Mouse (Mus musculus): ENCODE measurements around the gene Olfr1426. TPM values are rescaled to one million over a fixed set of nuclear protein-coding genes. Genes with fewer than 3 reads are reported as not detected.
"Not testable (repeated sequence)": the region's sequence is repeated elsewhere in the genome, so short reads cannot be mapped to it uniquely, and the experiment has no call there.

Gene Olfr1426
- not detected in 2 replicates for polyA plus RNA-seq (2011; ENCODE audit: insufficient read length, low read depth, missing spikeins)

DNA sequence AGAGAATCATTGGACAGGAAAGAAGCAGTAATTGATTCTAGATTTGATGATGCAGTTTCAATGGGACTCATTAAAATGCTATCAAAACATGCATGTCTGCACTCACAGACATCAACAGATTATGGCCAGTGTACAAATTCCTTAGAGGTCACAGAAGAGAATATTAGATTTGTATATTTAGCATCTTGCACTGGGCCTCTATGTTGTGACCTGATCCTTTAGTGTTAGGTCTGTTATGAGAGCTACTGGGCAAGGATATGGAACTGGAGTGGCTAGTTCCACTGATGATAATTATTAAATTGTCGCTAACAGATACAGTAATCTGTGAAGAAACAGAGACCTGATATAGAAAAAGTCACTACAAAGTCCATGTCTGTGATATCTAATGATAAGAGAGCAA is at the start of gene Olfr1426:
TSS of gene Olfr1426 (minus strand) at position 101 of the 400 bp plus-strand sequence.
- TF ChIP-seq POLR2A (IDR thresholded peaks at IDR 0.05; ENCODE audit: low read depth, low read length) (no peak), CTCF (IDR thresholded peaks at IDR 0.05; ENCODE audit: borderline replicate concordance, insufficient read depth, low read length) (no peak)
- H3K4me3 ChIP-seq (ENCODE audit: insufficient read depth, low read length): no peak within 1 kb of the TSS

DNA sequence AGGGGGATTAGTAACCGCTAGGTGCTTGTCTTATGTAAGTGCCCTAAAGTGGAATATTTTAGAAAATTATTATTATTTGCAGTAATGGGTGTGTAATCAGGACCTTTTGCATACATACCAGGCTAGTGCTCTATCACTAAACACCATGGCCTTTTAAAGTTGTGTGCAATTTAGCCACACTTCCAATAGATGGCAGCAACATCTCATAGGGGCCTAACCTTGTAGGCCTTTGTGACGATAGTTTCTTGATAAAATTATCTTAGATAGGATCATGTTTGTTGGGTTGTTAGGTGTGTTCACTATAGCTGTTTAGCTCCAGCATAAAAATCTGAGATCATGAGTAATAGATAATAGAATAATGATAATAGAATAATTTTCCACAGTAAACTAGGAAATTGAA is 42.5 kb upstream of the Olfr1426 start:
- no peak for TF ChIP-seq CTCF (IDR thresholded peaks at IDR 0.05; ENCODE audit: borderline replicate concordance, insufficient read depth, low read length)
- TF ChIP-seq POLR2A (IDR thresholded peaks at IDR 0.05; ENCODE audit: low read depth, low read length): no peak
- H3K4me1 ChIP-seq (ENCODE audit: control insufficient read depth, insufficient read depth, low read length): no peaks in the 10 kb centered on the region
- no peak overlapping the region for H3K4me3 ChIP-seq (ENCODE audit: insufficient read depth, low read length)
- no peak overlapping the region for H3K27ac ChIP-seq (ENCODE audit: insufficient read depth, low read length)

More for the DNA sequence above, at the start of gene Olfr1426:
- Histone ChIP-seq H3K27ac (ENCODE audit: insufficient read depth, low read length) (no peak within 1 kb of the TSS), H3K4me1 (ENCODE audit: control insufficient read depth, insufficient read depth, low read length) (no peaks in the 10 kb centered on the region)

DNA sequence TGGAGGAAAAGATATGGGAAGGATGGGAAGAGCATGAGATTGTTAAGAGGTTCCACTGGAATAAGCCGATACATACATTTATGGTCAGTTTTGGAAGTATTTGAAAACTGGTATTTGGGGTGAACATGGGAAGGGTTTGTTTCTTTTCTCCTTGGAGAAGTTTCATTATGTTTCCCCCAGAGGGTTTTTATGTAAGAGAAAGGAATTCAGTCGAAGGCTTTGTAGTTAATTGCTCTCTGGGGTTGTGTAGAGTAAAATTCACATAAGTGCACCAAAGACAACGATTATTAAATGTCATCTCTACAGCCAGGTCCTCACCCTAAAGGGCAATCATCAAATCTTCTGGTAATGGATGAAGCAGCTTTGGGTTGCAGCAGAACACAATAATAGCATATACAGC is 31.3 kb upstream of the Olfr1426 start, which contains the start of gene Olfr76:
TSS of gene Olfr76 (minus strand) at position 101 of the 400 bp plus-strand sequence.
- no peak within 1 kb of the TSS for H3K27ac ChIP-seq (ENCODE audit: insufficient read depth, low read length)
- TF ChIP-seq CTCF (IDR thresholded peaks at IDR 0.05; ENCODE audit: borderline replicate concordance, insufficient read depth, low read length) (no peak), POLR2A (IDR thresholded peaks at IDR 0.05; ENCODE audit: low read depth, low read length) (no peak)
- H3K4me1 ChIP-seq (ENCODE audit: control insufficient read depth, insufficient read depth, low read length): no peaks in the 10 kb centered on the region
- H3K4me3 ChIP-seq (ENCODE audit: insufficient read depth, low read length): no peak within 1 kb of the TSS

DNA sequence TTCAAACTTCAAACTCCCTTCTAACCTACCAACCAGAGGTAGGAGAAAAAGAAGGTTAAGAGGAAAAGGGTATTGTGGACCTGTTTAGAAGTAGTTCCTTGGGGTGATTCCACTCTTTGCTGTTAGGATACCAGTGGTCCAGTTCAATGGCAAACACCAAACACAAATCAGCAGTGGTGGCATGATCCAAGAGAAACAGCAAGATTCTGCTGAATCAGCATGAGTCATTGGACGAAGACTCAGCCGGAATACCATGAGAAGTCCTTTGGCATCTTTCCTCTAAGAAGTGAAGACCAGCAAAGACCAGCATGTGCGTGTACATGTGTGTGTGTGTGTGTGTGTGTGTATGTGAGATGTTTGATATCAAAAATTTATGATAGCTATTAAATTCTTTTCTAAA is 24.7 kb upstream of the Olfr1426 start:
- no peak overlapping the region for H3K4me3 ChIP-seq (ENCODE audit: insufficient read depth, low read length)
- TF ChIP-seq CTCF (IDR thresholded peaks at IDR 0.05; ENCODE audit: borderline replicate concordance, insufficient read depth, low read length) (no peak), POLR2A (IDR thresholded peaks at IDR 0.05; ENCODE audit: low read depth, low read length) (no peak)
- H3K27ac ChIP-seq (ENCODE audit: insufficient read depth, low read length): no peak overlapping the region
- no peaks in the 10 kb centered on the region for H3K4me1 ChIP-seq (ENCODE audit: control insufficient read depth, insufficient read depth, low read length)

DNA sequence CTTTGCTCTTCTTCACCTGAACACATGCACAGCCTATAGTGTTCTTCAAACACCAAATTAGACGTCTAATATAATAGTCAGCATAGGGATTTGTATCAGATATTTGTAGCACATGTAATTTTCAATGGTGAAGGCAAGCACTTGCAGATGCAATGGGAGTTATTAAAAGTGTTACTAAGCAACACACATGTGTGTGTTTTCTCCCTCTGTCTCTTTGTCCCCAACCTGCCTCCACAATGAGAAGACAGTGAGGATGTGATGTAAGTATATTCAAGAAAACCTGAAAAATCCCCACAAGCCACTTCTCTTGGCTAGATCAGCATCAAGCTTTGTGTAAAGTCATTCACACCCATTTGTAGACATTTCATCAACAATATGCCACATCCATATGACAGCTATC is 24.0 kb upstream of the Olfr1426 start, which contains the start of gene Olfr1428:
TSS of gene Olfr1428 (minus strand) at position 101 of the 400 bp plus-strand sequence.
- H3K4me1 ChIP-seq (ENCODE audit: control insufficient read depth, insufficient read depth, low read length): no peaks in the 10 kb centered on the region
- no peak for TF ChIP-seq POLR2A (IDR thresholded peaks at IDR 0.05; ENCODE audit: low read depth, low read length)
- TF ChIP-seq CTCF (IDR thresholded peaks at IDR 0.05; ENCODE audit: borderline replicate concordance, insufficient read depth, low read length): no peak
- H3K4me3 ChIP-seq (ENCODE audit: insufficient read depth, low read length): no peak within 1 kb of the TSS
- H3K27ac ChIP-seq (ENCODE audit: insufficient read depth, low read length): no peak within 1 kb of the TSS

DNA sequence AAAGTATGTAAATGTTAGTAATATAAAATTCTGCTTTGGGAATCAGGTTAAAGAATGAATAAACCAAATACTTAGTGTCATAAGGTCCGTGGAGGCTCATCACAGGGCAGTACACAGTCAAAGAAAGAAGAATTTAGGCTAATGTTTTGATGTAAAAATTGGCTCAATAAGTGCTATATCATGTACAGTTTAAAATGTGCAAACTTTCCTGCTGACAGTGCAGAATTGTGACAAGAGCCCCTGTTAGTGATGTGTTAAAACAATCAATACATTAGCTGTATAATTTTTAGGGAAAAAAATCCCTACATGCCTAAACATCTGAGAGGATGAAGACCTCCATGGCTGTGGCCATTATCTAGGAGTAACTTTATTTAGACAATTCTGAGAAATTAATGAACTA is 22.0 kb upstream of the Olfr1426 start:
- no peak overlapping the region for H3K27ac ChIP-seq (ENCODE audit: insufficient read depth, low read length)
- no peak overlapping the region for H3K4me3 ChIP-seq (ENCODE audit: insufficient read depth, low read length)
- TF ChIP-seq CTCF (IDR thresholded peaks at IDR 0.05; ENCODE audit: borderline replicate concordance, insufficient read depth, low read length) (no peak), POLR2A (IDR thresholded peaks at IDR 0.05; ENCODE audit: low read depth, low read length) (no peak)
- H3K4me1 ChIP-seq (ENCODE audit: control insufficient read depth, insufficient read depth, low read length): no peaks in the 10 kb centered on the region

DNA sequence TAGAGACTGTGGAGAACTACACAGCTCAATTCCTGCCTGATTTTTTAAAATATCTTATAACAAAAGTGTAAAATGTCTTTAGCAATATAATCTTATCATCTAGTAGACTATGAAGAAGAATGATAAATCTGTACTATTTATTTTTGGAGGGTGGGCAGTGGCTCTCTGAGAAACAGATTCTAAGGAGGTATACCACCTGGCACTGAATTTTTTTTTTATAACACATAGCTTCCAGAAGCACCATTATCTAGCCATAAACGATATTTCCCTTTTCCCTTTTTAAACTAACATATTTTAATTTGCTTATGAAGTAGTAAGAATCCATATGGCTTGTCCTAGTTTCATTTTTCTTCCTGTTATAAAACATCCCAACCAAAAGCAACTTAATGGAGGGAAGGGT is 12.7 kb upstream of the Olfr1426 start:
- TF ChIP-seq CTCF (IDR thresholded peaks at IDR 0.05; ENCODE audit: borderline replicate concordance, insufficient read depth, low read length): no peak
- TF ChIP-seq POLR2A (IDR thresholded peaks at IDR 0.05; ENCODE audit: low read depth, low read length): no peak
- H3K27ac ChIP-seq (ENCODE audit: insufficient read depth, low read length): no peak overlapping the region
- H3K4me1 ChIP-seq (ENCODE audit: control insufficient read depth, insufficient read depth, low read length): no peaks in the 10 kb centered on the region
- H3K4me3 ChIP-seq (ENCODE audit: insufficient read depth, low read length): no peak overlapping the region

DNA sequence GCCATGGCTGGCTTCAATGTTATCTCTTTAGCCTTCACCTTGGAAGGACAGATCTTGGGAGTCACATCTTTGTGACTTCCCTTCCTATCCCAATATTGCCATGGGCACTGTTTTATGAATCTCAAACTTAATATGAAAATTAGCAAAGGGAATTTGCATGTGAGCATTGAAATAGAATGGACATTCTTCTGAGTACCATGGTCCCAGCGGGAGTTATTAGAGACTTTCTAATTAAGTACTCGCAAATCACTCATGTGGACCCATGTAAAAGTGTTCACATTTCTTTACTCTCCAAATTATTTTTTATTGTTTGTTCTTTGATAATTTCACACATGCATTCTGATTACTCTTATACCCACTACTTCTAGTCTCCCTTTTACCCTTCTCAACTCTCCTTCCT is 11.4 kb upstream of the Olfr1426 start, which contains the start of gene Olfr1427:
TSS of gene Olfr1427 (minus strand) at position 101 of the 400 bp plus-strand sequence.
- TF ChIP-seq CTCF (IDR thresholded peaks at IDR 0.05; ENCODE audit: borderline replicate concordance, insufficient read depth, low read length) (no peak), POLR2A (IDR thresholded peaks at IDR 0.05; ENCODE audit: low read depth, low read length) (no peak)
- Histone ChIP-seq H3K27ac (ENCODE audit: insufficient read depth, low read length) (no peak within 1 kb of the TSS), H3K4me1 (ENCODE audit: control insufficient read depth, insufficient read depth, low read length) (no peaks in the 10 kb centered on the region), H3K4me3 (ENCODE audit: insufficient read depth, low read length) (no peak within 1 kb of the TSS)

DNA sequence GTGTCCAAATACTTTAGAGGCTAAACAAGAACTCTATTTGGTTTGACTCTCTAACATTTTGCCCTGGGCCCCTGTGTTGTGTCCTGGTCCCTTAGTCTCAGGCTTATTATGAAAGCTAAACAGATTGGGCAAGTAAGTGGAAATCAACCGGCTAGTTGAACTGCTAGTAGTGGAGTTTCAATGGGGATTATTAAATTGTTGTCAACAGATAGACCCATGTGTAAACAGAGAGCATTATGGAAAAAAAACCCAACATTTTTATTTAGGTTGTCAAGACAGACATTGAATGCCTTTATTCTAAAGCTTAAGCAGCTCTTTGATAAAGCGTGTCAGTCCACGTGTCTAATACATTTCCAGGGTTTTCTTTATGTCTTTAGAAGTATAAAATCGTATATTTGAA is 14.2 kb downstream of the Olfr1426 start, which contains the start of gene Olfr1425:
TSS of gene Olfr1425 (minus strand) at position 101 of the 400 bp plus-strand sequence.
- not testable (repeated sequence) for H3K4me1 ChIP-seq (ENCODE audit: control insufficient read depth, insufficient read depth, low read length); H3K4me3 ChIP-seq (ENCODE audit: insufficient read depth, low read length)

DNA sequence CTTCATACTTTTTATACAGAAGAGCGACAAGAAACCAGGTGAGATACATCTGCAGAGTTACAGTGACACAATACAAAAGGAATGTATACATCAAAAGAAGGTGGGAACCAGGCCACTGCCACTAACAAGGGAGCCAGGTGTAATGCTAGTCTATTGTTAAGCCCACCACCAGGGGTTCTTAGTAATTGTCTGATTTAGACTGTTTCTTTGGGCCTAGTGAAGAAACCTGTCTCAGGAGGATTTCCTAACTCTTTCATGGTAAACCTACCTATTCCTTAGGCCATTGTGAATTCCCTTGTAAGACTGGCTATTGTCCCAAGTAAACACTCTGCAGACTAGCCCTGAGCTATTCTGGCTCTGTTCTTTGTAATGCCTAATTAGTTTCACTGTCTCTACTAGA is 22.3 kb downstream of the Olfr1426 start:
- not testable (repeated sequence) for H3K4me1 ChIP-seq (ENCODE audit: control insufficient read depth, insufficient read depth, low read length)

More for the DNA sequence above, 14.2 kb downstream of the Olfr1426 start, which contains the start of gene Olfr1425:
- H3K27ac ChIP-seq (ENCODE audit: insufficient read depth, low read length): not testable (repeated sequence)

DNA sequence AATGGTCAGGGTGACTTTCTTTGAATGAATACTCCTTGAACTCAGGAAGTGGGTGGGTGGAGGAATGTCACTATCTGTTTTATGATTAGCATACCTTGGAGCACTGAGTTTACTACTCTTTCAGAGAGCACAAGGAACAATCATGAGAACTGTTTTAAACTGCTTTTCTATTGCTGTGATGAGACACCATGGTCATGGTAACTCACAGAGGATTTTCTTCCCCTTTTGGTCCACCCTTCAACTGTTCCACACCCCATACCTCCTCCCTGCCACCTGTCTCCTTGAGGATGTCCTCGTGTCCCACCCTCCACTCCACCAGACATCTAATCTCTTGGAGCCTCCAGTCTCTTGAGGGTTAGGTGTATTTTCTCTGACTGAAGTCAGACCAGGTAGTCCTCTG is 24.0 kb downstream of the Olfr1426 start:
- H3K27ac ChIP-seq (ENCODE audit: insufficient read depth, low read length); H3K4me3 ChIP-seq (ENCODE audit: insufficient read depth, low read length); H3K4me1 ChIP-seq (ENCODE audit: control insufficient read depth, insufficient read depth, low read length): not testable (repeated sequence)

More for the DNA sequence above, 22.3 kb downstream of the Olfr1426 start:
- H3K4me3 ChIP-seq (ENCODE audit: insufficient read depth, low read length); H3K27ac ChIP-seq (ENCODE audit: insufficient read depth, low read length): not testable (repeated sequence)

DNA sequence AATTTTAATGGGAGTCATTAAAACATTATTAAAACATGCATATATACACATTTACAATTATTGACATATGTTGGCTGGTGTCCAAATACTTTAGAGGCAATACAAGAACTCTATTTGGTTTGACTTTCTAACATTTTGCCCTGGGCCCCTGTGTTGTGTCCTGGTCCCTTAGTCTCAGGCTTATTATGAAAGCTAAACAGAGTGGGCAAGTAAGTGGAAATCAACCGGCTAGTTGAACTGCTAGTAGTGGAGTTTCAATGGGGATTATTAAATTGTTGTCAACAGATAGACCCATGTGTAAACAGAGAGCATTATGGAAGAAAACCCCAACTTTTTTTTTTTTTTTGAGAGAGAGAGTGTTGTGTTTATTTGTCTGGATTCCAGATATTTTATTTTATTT is 29.2 kb downstream of the Olfr1426 start, which contains the start of gene Olfr1424:
TSS of gene Olfr1424 (minus strand) at position 101 of the 400 bp plus-strand sequence.
- H3K27ac ChIP-seq (ENCODE audit: insufficient read depth, low read length); H3K4me1 ChIP-seq (ENCODE audit: control insufficient read depth, insufficient read depth, low read length); H3K4me3 ChIP-seq (ENCODE audit: insufficient read depth, low read length): not testable (repeated sequence)
